Mouse (Mus musculus) heart, adult 11 months (tissue): ENCODE data around the gene Ncoa5.

ENCODE experiments used
- DNase-seq: peaks from one replicate; pipeline ENCODE4 v3.0.0; 2022

The Ncoa5 gene

GRCm38 (mm10) chr2:164955725-164956124, 78.9 kb downstream of the Ncoa5 start:
- no peak for DNase-seq

GRCm38 (mm10) chr2:164953224-164953623, 81.4 kb downstream of the Ncoa5 start:
- peak; percentile 93 for DNase-seq

GRCm38 (mm10) chr2:164952448-164952847, 82.2 kb downstream of the Ncoa5 start:
- DNase-seq = no peak

- DNase-seq = no peak
Measured at GRCm38 (mm10) chr2:164951745-164952144, 82.9 kb downstream of the Ncoa5 start.

- DNase-seq = no peak
Measured at GRCm38 (mm10) chr2:164950501-164950900, 84.2 kb downstream of the Ncoa5 start.
